Mouse (Mus musculus): ENCODE results near the gene Luc7l.
"Not testable (repeated sequence)": the region's sequence is repeated elsewhere in the genome, so short reads cannot be mapped to it uniquely, and the experiment has no call there.

Gene Luc7l

DNA sequence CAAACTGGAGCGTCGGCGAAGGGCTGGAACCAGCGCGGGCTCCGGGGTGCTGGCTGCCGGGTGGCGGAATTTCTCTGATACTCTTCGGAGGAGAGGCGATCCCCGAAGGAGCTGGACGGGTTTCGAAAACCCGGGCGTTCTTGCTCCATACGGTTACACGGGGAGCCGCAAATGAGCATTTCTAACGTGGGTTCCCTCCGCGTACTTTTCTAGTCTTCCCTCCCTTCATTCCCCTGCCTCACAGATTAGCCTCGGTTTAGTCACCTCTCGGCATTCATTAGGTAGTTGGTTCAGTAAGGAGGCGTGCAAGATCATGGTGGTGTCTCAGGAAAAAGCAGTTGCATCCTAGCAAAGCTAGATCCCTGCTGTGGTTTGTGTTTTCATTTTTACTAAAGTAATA lies 703 bp downstream of the Luc7l start:
- DNase-seq (ENCODE audit: low spot score): no peak

DNA sequence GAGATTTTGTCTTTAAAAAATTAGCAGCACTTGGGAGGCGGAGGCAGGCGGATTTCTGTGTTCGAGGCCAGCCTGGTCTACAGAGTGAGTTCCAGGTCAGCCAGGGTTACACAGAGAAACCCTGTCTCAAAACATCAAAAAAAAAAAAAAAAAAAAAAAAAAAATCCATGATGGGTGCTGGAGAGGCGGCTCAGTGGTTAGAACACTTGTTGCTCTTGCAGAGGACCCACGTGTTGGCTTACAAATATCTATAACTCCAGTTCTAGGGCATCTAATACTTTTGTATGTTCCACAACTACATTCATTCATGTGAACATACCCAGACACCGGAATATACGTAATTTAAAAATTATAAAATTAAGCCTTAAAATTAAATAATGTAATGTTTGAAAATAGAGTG lies 2.6 kb downstream of the Luc7l start:
- DNase-seq (ENCODE audit: low spot score): no peak

DNA sequence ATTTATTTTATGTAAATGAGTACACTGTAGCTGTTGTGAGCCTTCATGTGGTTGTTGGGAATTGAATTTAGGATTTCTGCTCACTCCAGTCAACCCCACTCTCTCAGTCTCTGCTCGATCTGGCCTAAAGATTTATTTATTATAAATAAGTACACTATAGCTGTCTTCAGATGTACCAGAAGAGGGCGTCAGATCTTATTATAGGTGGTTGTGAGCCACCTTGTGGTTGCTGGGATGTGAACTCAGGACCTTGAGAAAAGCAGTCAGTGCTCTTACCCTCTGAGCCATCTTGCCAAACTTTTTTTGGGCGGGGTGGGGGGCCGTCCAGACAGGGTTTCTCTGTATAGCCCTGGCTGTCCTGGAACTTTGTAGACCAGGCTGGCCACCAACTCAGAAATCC lies 9.1 kb downstream of the Luc7l start:
- DNase-seq (ENCODE audit: low spot score): no peak

DNA sequence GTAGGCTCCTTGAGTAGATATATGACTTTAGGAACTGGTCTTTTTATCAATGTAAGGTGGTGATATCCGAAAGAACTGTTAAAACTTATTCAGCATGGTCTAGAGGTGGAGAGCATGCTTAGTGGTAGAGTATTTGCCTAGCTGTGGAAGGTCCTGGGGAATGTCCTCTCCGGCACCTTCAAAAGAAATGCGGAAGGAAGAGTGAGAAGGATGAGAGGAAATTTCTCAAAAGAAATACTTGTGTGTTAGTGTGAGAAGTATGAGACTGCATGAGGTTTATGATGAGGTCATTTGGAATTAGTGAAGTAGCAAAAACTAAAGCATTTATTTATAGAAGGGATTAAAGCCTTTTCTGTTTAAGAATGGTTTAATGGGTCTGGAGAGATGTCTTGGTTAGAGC lies 9.7 kb downstream of the Luc7l start:
- DNase-seq (ENCODE audit: low spot score): no peak

DNA sequence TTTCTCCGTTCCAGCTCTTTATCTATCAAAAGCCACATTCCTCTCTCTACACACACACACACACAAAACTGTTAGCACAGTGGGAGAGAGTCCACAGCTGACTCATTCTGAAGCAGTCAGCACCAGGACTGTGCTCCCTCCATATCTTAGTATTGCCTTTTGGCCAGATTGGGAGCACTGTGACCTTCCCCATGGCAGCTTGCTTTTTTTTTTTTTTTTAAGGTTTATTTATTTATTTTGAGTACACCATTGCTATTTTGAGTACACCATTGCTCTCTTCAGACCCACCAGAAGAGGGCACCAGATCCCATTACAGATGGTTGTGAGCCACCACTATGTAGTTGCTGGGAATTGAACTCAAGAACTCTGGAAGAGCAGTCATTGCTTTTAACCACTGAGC lies 16.2 kb downstream of the Luc7l start:
- no peak for DNase-seq (ENCODE audit: low spot score)

DNA sequence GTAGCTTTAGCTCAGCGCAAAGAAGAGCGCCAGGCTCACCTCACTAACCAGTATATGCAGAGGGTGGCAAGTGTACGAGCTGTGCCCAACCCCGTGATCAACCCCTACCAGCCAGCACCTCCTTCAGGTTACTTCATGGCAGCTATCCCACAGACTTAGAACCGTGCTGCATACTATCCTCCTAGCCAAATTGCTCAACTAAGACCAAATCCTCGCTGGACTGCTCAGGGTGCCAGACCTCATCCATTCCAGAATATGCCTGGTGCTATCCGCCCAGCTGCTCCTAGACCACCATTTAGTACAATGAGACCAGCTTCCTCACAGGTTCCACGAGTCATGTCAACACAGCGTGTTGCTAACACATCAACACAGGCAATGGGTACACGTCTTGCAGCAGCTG lies 16.9 kb downstream of the Luc7l start:
- DNase-seq (ENCODE audit: low spot score): not testable (repeated sequence)

DNA sequence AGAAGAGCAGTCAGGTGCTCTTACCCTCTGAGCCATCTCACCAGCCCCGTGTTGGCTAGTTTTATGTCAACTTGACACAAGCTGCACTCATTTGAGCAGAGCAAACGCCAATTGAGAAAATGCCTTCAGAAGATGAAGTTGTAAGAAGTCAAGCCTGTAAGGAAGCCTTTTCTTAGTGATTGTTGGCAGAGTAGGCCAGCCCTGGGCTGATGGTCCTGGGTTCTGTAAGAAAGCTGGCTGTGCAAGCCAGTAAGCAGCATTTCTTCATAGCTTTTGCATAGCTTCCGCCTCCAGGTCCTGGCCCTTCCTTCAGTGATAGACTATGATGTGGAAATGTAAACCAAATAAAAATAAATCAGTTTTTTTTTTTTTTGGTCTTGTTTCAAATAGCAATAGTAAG lies 19.9 kb downstream of the Luc7l start:
- no peak for DNase-seq (ENCODE audit: low spot score)

DNA sequence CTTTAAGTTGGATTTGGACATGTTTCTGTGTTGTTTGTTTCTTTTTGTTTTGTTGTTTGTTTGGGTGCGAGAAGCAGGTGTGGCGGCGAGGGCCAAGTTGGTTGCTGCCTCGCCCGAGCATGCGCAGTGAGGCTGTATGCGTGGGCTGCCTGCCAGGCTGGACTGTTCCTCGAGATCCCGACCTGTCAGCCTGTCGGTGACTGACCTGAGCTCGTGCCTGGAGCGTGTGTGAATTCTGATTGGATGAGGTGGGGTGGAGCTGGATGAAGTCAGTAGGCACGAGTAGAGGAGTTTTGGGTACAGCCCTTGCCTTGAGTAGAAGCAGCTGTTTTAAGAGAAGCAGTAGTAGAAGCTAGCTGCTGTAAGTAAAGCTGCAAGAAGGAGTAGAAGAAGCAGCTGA lies 23.2 kb downstream of the Luc7l start:
- DNase-seq (ENCODE audit: low spot score): no peak

DNA sequence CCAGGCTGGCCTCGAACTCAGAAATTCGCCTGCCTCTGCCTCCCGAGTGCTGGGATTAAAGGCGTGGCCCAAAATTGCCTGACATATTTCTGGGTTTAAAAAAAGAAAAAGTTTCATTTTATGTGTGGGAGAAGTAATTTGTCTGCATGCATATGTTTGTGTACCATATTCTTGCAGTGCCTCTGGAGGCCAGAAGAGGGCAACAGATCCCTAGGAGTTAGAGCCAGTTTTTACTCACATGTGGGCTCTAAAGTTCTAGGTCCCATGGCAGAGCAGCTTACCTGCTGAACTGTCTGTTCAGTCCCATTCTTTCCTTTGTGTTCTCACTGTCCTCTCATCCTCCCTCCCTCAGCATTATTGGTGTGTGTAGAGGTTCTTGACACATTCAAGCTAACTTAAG lies 24.0 kb downstream of the Luc7l start:
- DNase-seq (ENCODE audit: low spot score): no peak

DNA sequence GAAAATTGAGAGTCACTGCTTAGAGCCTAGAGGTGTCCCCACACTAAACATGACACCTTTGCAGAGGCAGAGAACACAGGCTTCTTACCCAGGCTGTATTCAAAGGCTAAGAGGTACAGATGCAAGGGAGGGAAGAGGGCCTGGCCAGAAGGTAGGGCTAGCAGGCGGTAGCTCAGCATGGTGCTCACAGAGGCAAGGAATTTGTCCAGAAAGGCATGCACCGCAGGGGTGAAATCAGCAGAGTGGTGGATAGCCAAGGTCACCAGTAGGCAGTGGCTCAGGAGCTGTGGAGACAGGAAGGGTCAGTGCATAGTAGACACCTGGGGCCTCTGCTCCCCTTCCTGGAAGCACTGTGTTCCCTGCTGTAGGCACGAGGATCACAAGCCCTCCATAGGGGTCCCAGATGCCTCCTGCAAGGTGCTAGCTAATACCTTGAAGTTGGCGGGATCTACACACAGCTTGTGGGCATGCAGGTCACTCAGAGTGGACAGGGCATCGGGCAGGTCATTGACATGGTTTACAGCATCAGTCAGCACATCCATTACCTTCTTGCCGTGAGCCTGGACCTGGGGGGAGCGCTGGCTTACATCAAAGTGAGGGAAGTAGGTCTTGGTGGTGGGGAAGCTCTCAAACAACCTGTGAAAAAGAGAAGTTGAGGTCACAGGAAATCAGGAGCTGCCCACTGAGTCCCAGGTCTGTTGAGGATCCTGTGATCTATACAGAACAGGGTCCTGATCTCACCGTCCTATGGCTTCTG lies 33.7 kb downstream of the Luc7l start:
- DNase-seq (ENCODE audit: low spot score): no peak

DNA sequence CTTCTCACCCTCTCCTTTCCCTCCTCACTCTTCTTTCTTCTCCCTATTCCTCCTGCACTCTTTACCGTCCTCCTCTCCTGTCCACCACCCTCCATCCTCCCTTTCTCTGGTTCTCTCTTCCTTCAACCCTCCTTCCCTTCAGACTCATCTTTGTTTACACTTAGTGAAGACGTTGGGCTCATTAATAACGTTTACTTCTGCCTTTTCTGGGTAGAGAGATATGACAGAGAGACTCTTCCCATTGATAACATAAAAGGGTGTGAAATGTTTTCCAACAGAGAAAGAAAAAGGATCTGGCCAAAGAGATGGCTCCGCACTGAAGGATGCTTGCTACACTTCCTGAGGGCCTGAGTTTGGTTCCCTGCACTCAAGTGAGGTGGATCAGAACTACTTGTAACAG lies 36.8 kb downstream of the Luc7l start:
- DNase-seq (ENCODE audit: low spot score): no peak

DNA sequence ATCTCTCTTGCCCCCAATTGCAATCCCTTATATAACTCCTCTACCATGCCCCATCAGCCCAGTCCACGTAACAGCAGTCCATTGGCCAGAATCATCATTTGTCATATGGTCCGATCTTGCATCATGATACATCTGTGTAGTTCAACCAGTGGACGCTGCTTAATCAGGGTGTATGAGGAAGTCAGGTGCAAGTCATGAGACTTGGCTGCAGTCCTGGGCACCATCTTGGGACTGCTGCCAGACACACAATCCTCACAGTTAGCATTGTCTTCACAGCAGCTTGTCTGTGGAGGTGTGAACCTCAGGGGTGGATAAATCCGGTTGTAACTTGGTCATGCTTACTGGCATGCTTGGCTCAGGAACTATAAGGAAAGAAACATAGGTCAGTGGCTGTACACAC lies 45.6 kb downstream of the Luc7l start:
- not testable (repeated sequence) for DNase-seq (ENCODE audit: low spot score)

DNA sequence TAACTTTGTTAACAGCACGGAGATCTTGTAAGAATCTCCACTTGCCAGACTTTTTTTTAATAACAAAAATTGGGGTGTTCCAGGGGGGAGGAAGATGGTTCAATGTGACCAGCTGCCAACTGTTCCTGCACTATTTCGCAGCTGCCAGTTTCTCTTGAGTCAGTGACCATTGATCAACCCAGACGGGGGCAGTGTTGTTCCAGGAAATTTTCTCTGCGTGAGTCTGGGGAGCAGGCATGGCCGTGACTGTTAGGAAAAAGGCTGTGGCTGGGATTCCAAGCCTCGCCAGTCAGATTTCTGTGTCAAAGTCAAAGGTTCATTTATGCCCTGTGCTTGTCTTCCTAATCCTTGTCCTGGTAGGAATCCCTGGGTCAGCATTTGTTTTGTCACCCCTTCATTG lies 61.6 kb downstream of the Luc7l start:
- DNase-seq (ENCODE audit: low spot score): peak; percentile 49

DNA sequence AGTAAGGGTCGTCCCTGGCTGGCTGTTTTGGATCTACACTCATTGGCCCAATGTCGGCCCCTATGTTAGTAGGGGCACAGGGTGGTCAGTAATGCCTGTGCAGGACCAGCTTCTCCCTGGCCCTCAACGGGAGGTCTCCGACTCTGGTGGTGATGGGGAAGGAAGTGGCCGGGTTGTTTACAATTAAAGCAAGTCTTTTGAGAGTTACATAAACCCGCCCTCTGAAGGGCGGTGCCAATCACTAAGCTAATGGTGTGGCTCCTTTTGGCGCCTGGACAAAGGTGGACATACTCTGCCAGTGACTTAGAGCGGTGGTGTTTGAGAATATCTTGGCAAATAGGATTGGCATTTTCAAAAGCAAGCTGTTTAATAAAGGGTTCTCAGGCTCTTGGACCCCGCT lies 62.8 kb downstream of the Luc7l start:
- DNase-seq (ENCODE audit: low spot score): no peak

DNA sequence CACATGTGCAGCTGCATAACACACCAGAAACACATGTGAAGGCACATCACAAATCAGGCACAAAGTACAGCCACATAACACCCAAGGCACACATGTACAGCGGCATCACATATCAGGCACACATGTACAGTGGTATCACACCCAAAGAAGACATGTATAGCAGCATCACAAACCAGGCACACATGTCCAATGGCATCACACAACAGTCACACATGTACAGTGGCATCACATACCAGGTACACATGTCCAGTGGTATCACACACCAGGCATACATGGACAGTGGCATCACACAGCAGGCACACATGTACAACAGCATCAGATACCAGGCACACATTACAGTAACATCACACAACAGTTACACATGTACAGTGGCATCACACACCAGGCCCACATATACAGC lies 65.7 kb downstream of the Luc7l start:
- DNase-seq (ENCODE audit: low spot score): no peak
